Mouse (Mus musculus): ENCODE data around the gene Rab11fip2. TPM values are rescaled to one million over a fixed set of nuclear protein-coding genes. Genes with fewer than 3 reads are reported as not detected.

Gene Rab11fip2
- polyA plus RNA-seq, 1 experiment from 2014 or later: 2.9 TPM

DNA sequence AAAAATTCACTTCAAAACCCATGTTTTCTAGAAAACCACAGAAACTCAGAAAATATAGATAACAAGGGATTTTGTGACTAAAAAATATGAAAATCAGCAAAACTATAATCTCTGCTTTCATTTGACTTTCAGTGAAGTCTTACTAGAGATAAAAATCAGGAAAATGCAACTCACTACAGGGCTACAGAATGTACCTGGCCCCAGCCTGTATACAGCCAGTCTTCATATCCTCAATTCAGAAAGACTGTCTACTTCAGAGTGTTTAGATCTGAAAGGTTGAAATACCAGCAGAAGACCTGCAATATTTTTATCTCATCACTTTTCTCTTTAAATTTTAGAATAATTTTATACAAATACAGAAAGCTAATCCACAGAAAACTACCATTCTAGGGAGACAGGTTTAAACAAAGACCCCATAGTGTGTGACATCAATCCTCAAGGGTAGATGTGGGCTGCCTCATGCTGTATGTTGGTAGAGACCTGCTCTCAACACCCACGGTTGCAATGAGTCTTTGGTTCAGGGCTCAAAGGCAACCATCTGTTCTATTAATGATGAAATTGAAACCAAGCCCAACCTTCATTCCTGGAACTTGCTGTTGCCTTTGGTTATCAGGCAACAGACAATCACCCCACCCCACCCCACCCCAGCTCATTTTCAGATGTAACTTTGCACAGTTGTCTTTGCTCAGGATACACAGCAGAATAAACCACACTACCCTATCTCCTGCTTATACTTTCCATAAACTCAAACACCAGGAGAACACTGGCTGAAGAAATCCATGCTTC, 38.0 kb downstream of the Rab11fip2 start:
- Histone ChIP-seq H3K36me3 (ENCODE audit: control insufficient read depth, insufficient read depth, low read length) (peaks cover 7% of the 10 kb centered on the region; the same call in 1 of the 2 replicates), H3K27me3 (ENCODE audit: control insufficient read depth, insufficient read depth, low read length) (no peaks in the 10 kb centered on the region), H3K27ac (replicated peaks) (no peak overlapping the region), H3K9me3 (ENCODE audit: control insufficient read depth, low read length) (no peaks in the 10 kb centered on the region), H3K9ac (ENCODE audit: low read length) (no peak overlapping the region), H3K4me3 (ENCODE audit: low read depth, low read length) (no peak overlapping the region), H3K4me1 (replicated peaks; ENCODE audit: control insufficient read depth, insufficient read depth) (no peaks in the 10 kb centered on the region), H3K4me2 (replicated peaks; ENCODE audit: low read depth) (no peak overlapping the region)
- DNase-seq (ENCODE audit: low spot score) (no peak), ATAC-seq (ENCODE audit: low FRiP score, low TSS enrichment) (no peak)
- 48% methylated on average over 1 of the region's 1 CpGs for WGBS
- TF ChIP-seq CTCF (IDR thresholded peaks at IDR 0.05; ENCODE audit: low read depth) (no peak), EP300 (optimal IDR thresholded peaks at IDR 0.05) (no peak)

DNA sequence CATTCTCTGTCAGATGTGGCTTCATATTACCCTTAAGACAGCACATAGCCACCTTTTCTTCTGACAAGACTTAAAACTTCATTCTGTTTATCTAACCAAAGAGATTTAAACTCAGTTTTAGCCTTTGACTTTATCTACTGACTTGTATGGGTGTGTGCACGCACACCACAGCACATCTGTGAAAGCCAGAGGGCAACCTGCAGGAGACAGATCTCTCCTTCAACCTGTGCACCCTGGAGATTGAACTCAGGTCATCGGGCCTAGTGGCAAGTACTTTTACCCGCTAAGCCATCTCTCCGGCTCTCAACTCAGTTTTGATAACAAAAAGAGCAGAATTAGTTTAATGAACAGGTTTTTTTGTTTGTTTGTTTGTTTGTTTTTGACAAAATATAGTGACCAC, 43.5 kb downstream of the Rab11fip2 start:
- Histone ChIP-seq H3K27ac (replicated peaks) (no peak overlapping the region), H3K36me3 (ENCODE audit: control insufficient read depth, insufficient read depth, low read length) (no peaks in the 10 kb centered on the region), H3K4me1 (replicated peaks; ENCODE audit: control insufficient read depth, insufficient read depth) (no peaks in the 10 kb centered on the region), H3K4me3 (ENCODE audit: low read depth, low read length) (no peak overlapping the region), H3K4me2 (replicated peaks; ENCODE audit: low read depth) (no peak overlapping the region), H3K9me3 (ENCODE audit: control insufficient read depth, low read length) (no peaks in the 10 kb centered on the region), H3K9ac (ENCODE audit: low read length) (no peak overlapping the region), H3K27me3 (ENCODE audit: control insufficient read depth, insufficient read depth, low read length) (no peaks in the 10 kb centered on the region)
- ATAC-seq (ENCODE audit: low FRiP score, low TSS enrichment) (no peak), DNase-seq (ENCODE audit: low spot score) (no peak)
- TF ChIP-seq CTCF (IDR thresholded peaks at IDR 0.05; ENCODE audit: low read depth): no peak
- WGBS: 87% methylated on average over 4 of the region's 4 CpGs

DNA sequence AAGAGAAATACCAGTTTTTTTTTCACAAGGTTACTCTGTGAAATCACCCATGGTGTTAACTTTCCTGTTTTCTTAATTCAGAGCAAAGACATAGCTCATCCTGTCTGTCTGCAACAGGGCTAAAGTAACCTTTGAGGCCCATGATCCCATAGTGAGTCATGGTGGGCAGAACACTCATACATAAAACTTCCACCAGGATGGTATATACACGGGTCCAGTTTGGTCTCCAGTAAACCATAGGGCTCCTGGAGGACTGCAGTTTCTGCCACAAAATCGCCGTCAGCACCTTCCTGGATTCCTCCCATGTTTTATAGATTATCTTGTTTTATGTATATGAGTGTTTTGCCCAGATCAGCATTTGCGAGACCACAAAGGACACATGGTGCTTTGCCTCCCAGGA, 45.2 kb downstream of the Rab11fip2 start:
- no peak overlapping the region for H3K27ac ChIP-seq (replicated peaks)
- no peak overlapping the region for H3K9ac ChIP-seq (ENCODE audit: low read length)
- ATAC-seq (ENCODE audit: low FRiP score, low TSS enrichment) (no peak), DNase-seq (ENCODE audit: low spot score) (no peak)
- TF ChIP-seq CTCF (IDR thresholded peaks at IDR 0.05; ENCODE audit: low read depth) (no peak), EP300 (optimal IDR thresholded peaks at IDR 0.05) (no peak)
- H3K4me1 ChIP-seq (replicated peaks; ENCODE audit: control insufficient read depth, insufficient read depth): no peaks in the 10 kb centered on the region
- H3K4me3 ChIP-seq (ENCODE audit: low read depth, low read length): no peak overlapping the region
- H3K9me3 ChIP-seq (ENCODE audit: control insufficient read depth, low read length): no peaks in the 10 kb centered on the region
- no peak overlapping the region for H3K4me2 ChIP-seq (replicated peaks; ENCODE audit: low read depth)
- no peaks in the 10 kb centered on the region for H3K36me3 ChIP-seq (ENCODE audit: control insufficient read depth, insufficient read depth, low read length)
- 82% methylated on average over 4 of the region's 4 CpGs for whole genome bisulfite sequencing
- H3K27me3 ChIP-seq (ENCODE audit: control insufficient read depth, insufficient read depth, low read length): no peaks in the 10 kb centered on the region

DNA sequence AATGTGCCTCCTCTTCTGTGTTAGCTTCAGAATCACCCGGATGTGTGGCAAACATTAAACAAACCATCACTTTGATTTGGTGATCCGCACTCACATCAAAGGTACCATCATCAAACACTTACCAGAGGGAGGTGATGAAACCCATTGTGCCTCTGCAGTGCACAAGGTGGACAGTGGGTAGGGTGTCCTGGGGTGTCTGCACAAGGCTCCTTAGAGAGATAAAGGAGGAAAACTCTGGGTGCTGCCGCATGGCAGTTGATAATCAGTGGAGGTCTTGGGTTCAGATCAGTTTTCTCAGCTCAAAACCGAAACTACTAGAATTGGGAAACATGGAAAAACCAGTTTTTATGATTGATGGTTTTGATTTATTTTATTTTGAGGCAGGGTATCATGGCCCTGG, 54.1 kb downstream of the Rab11fip2 start:
- DNase-seq (ENCODE audit: low spot score) (no peak), ATAC-seq (ENCODE audit: low FRiP score, low TSS enrichment) (no peak)
- Histone ChIP-seq H3K4me2 (replicated peaks; ENCODE audit: low read depth) (no peak overlapping the region), H3K27ac (replicated peaks) (no peak overlapping the region), H3K4me3 (ENCODE audit: low read depth, low read length) (no peak overlapping the region), H3K36me3 (ENCODE audit: control insufficient read depth, insufficient read depth, low read length) (no peaks in the 10 kb centered on the region), H3K9me3 (ENCODE audit: control insufficient read depth, low read length) (no peaks in the 10 kb centered on the region), H3K9ac (ENCODE audit: low read length) (no peak overlapping the region), H3K4me1 (replicated peaks; ENCODE audit: control insufficient read depth, insufficient read depth) (no peaks in the 10 kb centered on the region), H3K27me3 (ENCODE audit: control insufficient read depth, insufficient read depth, low read length) (no peaks in the 10 kb centered on the region)
- TF ChIP-seq EP300 (optimal IDR thresholded peaks at IDR 0.05): no peak
- no peak for TF ChIP-seq CTCF (IDR thresholded peaks at IDR 0.05; ENCODE audit: low read depth)
- WGBS: 80% methylated on average over 4 of the region's 4 CpGs

DNA sequence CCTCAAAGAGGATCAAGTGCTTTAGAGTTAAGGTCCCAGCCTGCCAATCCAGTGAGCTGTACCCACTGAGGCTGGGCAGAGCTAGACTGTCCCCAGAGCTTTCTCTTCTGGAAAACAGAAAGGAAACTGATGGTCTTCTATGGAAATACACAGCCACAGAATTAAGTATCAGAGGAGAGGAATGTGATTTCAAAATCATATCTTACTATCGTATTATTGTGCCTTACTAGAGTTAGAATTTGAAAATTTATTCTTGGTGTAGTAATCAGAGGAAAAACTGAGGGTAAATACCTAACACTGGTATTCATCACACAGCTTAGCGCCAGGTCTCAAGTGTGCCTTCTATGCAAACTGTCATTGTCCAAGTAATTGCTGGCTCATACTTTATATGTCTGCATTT, 54.6 kb downstream of the Rab11fip2 start:
- Histone ChIP-seq H3K36me3 (ENCODE audit: control insufficient read depth, insufficient read depth, low read length) (no peaks in the 10 kb centered on the region), H3K27me3 (ENCODE audit: control insufficient read depth, insufficient read depth, low read length) (no peaks in the 10 kb centered on the region), H3K9me3 (ENCODE audit: control insufficient read depth, low read length) (no peaks in the 10 kb centered on the region), H3K27ac (replicated peaks) (no peak overlapping the region), H3K4me2 (replicated peaks; ENCODE audit: low read depth) (no peak overlapping the region), H3K4me1 (replicated peaks; ENCODE audit: control insufficient read depth, insufficient read depth) (no peaks in the 10 kb centered on the region), H3K9ac (ENCODE audit: low read length) (no peak overlapping the region), H3K4me3 (ENCODE audit: low read depth, low read length) (no peak overlapping the region)
- no peak for DNase-seq (ENCODE audit: low spot score)
- ATAC-seq (ENCODE audit: low FRiP score, low TSS enrichment): no peak
- WGBS: 89% methylated on average over 2 of the region's 2 CpGs
- TF ChIP-seq EP300 (optimal IDR thresholded peaks at IDR 0.05) (no peak), CTCF (IDR thresholded peaks at IDR 0.05; ENCODE audit: low read depth) (no peak)

DNA sequence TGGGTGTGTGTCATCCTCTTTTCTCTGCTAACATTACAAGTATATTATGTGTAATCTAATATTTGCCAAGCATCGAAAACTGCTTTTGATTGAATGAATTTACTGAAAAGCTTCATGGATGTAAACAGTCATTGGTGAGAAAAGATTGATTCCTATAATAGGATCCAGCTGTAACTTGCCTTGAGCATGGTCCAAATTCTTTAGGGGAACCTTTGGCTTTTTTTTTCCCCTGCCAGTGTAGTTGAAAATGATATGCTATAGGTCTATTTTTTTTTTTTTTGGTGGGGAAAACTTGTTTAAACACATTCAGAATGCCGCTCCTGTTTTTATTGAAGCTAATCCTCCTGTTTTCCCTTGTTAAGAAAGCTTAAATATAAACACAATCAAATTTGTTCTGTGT, 55.6 kb downstream of the Rab11fip2 start:
- no peaks in the 10 kb centered on the region for H3K27me3 ChIP-seq (ENCODE audit: control insufficient read depth, insufficient read depth, low read length)

More for the DNA sequence above, 55.6 kb downstream of the Rab11fip2 start:
- no peak overlapping the region for H3K4me3 ChIP-seq (ENCODE audit: low read depth, low read length)
- H3K9me3 ChIP-seq (ENCODE audit: control insufficient read depth, low read length): no peaks in the 10 kb centered on the region
- no peak overlapping the region for H3K9ac ChIP-seq (ENCODE audit: low read length)
- no peak overlapping the region for H3K27ac ChIP-seq (replicated peaks)
- no peak for TF ChIP-seq EP300 (optimal IDR thresholded peaks at IDR 0.05)
- no peak for TF ChIP-seq CTCF (IDR thresholded peaks at IDR 0.05; ENCODE audit: low read depth)
- no peak overlapping the region for H3K4me2 ChIP-seq (replicated peaks; ENCODE audit: low read depth)
- DNase-seq (ENCODE audit: low spot score) (no peak), ATAC-seq (ENCODE audit: low FRiP score, low TSS enrichment) (no peak)
- H3K36me3 ChIP-seq (ENCODE audit: control insufficient read depth, insufficient read depth, low read length): no peaks in the 10 kb centered on the region
- WGBS: 34% methylated on average over 2 of the region's 2 CpGs
- no peaks in the 10 kb centered on the region for H3K4me1 ChIP-seq (replicated peaks; ENCODE audit: control insufficient read depth, insufficient read depth)
